Mouse (Mus musculus): Measurements from ENCODE around the gene Tns3.
"Not testable (repeated sequence)": the region's sequence is repeated elsewhere in the genome, so short reads cannot be mapped to it uniquely, and the experiment has no call there.

Gene Tns3

GRCm38 (mm10) chr11:8579789-8580188 is 84.5 kb downstream of the Tns3 start:
- peak; percentile 91 for DNase-seq (ENCODE audit: inconsistent ontology term)

GRCm38 (mm10) chr11:8575217-8576180 is 88.8 kb downstream of the Tns3 start:
- peak; percentile 77 for DNase-seq (ENCODE audit: inconsistent ontology term)

DNA sequence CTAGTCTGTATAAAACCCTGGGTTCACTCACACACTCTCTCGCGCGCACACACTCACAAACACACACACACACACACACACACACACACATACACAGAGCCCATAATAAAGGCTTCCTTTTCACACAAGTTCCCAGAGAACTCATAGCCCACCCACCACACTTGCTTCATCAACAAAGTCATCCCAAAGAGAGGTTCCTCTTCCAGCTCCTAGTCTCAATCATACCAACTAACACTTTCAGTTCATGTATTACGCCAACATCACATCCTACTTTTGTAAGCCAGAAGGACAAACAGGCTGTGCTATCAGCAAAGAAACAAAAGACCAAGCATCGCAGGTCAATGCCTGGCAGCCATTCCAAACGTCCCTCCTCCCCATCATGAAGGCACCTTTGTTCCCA is 89.8 kb downstream of the Tns3 start:
- no peak for DNase-seq (ENCODE audit: inconsistent ontology term)

DNA sequence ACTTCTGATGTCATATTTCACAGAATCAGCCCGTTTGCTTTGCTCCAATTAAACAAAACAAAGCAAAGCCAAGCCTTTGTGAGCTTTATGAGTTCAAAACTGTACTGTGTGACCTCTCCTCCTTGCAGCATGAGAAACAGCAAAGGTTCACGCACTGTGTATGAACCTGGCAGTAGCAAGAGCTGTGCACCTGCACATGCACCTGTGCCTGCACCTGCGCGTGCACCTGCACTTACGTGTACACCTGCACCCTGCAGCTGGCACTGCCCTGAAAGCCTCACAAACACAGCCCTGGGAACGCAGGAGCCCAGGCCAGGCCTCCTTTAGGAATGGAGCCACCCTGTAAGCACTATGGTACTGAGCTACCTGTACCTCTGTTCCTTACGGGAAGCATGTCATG is 91.6 kb downstream of the Tns3 start:
- no peak for DNase-seq (ENCODE audit: inconsistent ontology term)

GRCm38 (mm10) chr11:8569232-8570028 is 94.9 kb downstream of the Tns3 start:
- DNase-seq (ENCODE audit: inconsistent ontology term): peak; percentile 79

GRCm38 (mm10) chr11:8568829-8569228 is 95.5 kb downstream of the Tns3 start:
- no peak for DNase-seq (ENCODE audit: inconsistent ontology term)

GRCm38 (mm10) chr11:8566250-8566853 is 98.0 kb downstream of the Tns3 start:
- no peak for DNase-seq (ENCODE audit: inconsistent ontology term)

DNA sequence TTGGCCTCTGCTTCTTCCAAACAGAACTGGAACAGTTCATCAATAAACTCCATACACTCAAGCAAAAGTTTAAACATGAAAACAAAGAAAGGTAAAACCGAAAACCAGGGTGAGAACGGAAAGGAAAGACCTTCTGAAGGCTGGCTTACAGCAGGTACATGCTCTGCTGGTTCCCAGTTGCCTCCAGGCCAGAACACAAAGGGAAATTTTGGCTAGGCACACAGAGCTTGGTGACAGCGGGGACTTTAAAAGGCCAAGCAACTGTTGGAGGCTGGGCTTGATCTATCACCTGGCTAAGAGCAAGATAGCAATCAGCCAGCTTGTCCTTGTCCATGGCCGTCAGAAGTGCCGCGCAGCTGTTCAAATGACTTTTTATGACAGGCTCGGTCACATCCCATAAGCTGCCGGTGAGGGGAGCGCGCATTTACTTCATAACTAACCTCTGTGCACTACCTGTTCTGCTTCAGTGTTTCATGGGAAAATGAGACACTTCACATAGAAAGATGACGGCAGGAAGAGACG is 105.5 kb downstream of the Tns3 start:
- DNase-seq (ENCODE audit: inconsistent ontology term): no peak

DNA sequence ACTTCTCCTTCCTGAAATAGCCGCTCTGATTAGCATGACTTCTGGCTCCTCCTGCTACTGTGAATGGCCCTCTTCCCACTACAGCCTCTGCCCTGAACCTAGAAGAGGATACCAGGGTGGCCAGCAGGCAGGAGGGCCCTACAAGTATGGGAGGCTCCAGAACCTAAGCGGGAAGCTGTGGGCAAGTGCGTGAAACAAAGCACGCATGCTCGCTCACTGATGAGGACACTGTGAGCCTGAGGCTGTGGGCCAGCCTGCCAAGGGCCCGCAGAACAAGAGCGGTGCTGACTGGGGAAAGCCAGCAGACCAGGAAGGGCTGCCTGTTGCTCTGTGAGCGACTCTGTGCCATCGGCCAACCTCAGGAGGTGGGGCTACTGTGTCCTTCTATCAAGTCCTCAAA is 106.1 kb downstream of the Tns3 start:
- peak; percentile 57 for DNase-seq (ENCODE audit: inconsistent ontology term)

DNA sequence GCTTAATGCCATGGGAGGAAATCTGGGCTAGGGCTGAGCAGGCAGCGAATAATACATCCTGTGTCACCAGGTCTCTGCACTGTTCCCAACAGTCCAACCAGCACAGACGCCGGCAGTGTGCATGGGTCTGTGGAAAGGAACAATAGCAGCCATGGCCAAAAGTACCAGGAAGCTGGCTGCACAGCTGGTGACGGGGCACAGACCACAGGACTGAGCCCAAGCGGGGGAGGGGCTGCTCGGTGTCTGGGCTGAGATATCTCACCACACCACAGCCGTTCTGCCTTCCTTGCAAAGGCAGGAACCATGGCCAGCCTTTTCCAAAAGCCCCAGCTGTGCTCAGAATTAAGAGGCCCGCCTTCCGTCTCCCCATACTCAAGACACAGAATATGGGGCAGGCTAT is 107.3 kb downstream of the Tns3 start:
- DNase-seq (ENCODE audit: inconsistent ontology term): peak; percentile 91

GRCm38 (mm10) chr11:8551710-8552109 is 112.6 kb downstream of the Tns3 start:
- no peak for DNase-seq (ENCODE audit: inconsistent ontology term)

DNA sequence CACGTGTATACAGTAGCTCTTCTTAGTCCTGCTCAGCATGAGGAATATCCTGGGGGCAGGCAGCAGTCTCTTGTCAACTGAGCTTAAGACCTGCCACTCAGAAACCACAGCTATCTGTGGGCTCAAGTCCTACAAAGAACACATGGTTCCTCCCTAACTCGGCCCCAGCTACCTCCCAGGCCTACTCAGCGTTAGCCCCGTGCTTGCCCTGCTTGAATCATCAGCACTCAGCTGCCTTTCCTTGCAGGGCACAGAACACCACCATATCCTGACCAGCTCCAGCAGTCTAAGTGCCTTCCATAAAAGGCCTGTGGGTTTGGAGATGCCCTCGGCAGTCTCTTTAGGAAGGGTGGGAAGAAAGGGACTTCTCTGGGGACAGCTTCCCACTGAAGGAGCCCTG is 116.7 kb downstream of the Tns3 start:
- no peak for DNase-seq (ENCODE audit: inconsistent ontology term)

GRCm38 (mm10) chr11:8545798-8546197 is 118.5 kb downstream of the Tns3 start:
- DNase-seq (ENCODE audit: inconsistent ontology term): no peak

DNA sequence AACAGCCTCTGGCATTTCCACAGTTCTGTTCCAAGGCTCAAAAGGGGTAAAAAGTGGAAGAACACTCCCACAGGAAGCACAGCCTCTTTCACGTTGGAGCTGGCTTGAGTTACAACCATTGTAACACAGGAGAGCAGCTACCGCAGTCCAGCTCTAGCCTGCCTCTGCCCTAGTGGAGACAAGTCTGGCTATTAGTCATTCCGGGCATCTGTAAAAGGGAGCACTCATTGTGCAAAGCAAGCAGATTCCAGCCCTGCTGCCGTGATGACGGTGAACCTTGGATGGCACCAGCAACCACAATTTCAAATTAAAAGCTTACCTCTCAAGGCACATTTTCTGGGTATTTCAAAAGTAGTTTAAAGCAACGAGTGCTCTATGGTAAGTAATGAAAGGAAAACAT is 120.0 kb downstream of the Tns3 start:
- peak; percentile 85 for DNase-seq (ENCODE audit: inconsistent ontology term)

DNA sequence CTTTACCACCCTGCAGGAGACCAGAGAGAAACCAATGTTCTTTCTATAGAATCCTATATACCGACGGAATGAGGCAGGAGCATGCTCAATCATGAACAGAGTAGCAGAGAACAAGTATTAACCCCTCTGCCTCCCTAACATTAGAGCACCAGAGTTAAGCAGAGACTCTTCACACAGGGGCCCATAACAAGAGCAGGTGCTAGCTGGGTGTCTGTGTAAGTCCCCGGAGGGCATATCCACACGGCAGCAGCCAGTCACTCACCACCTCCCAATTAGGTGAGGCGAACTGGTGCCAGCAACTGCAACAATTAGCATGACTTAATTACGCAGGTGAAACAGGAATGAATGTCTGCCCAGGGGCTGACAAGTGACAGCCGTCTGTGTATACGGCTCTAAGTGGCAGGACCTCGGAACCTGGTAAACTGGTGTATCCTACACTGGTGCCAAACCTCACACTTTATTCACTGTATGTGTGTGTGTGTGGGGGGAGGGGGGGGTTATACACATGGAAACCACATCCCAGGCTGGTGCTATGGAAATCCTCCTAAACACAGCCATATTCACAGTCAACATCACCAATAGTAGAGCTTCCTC is 123.0 kb downstream of the Tns3 start:
- no peak for DNase-seq (ENCODE audit: inconsistent ontology term)

GRCm38 (mm10) chr11:8539593-8540265 is 124.6 kb downstream of the Tns3 start:
- peak; percentile 89 for DNase-seq (ENCODE audit: inconsistent ontology term)

- DNase-seq (ENCODE audit: inconsistent ontology term): peak; percentile 80
Observed at GRCm38 (mm10) chr11:8537013-8537614, 127.2 kb downstream of the Tns3 start.

GRCm38 (mm10) chr11:8534893-8535292 is 129.4 kb downstream of the Tns3 start:
- peak; percentile 62 for DNase-seq (ENCODE audit: inconsistent ontology term)

GRCm38 (mm10) chr11:8532771-8533170 is 131.6 kb downstream of the Tns3 start:
- DNase-seq (ENCODE audit: inconsistent ontology term): not testable (repeated sequence)

GRCm38 (mm10) chr11:8532112-8532747 is 132.1 kb downstream of the Tns3 start:
- DNase-seq (ENCODE audit: inconsistent ontology term): no peak

Measured in Muller cell, postnatal 12 days (primary cell).